Mouse (Mus musculus) midbrain, embryonic 10.5 days (tissue): ENCODE results near the gene Rrp7a. TPM values are rescaled to one million over a fixed set of nuclear protein-coding genes. Genes with fewer than 3 reads are reported as not detected.

Experiments used
- DNase-seq: peaks from one replicate; pipeline ENCODE4 v3.0.0-alpha.2; 2017; ENCODE audit warnings: low spot score
- H3K27ac ChIP-seq: fragments of 300-500 bp; sonication (generic); replicated peaks from 2 replicates; pipeline ENCODE4 v1.5.1; 2016; ENCODE audit warnings: mild to moderate bottlenecking
- H3K27me3 ChIP-seq: fragments of 300-500 bp; sonication (generic); 2 replicates; pipeline ENCODE4 v1.6.1; 2016; ENCODE audit warnings: low read depth, mild to moderate bottlenecking; ENCODE audit not compliant: poor library complexity, severe bottlenecking
- H3K36me3 ChIP-seq: fragments of 300-500 bp; sonication (generic); 2 replicates; pipeline ENCODE4 v1.6.1; 2016; ENCODE audit warnings: mild to moderate bottlenecking, moderate library complexity
- H3K4me1 ChIP-seq: fragments of 300-500 bp; sonication (generic); 2 replicates; pipeline ENCODE4 v1.6.1; 2016
- H3K4me3 ChIP-seq: fragments of 300-500 bp; sonication (generic); 2 replicates; pipeline ENCODE4 v1.5.1; 2016; ENCODE audit warnings: mild to moderate bottlenecking, moderate library complexity
- H3K9me3 ChIP-seq: fragments of 300-500 bp; sonication (generic); replicated peaks from 2 replicates; pipeline ENCODE4 v1.6.1; 2016; ENCODE audit warnings: mild to moderate bottlenecking
- WGBS: fragments of 180-500 bp; shearing (Covaris S2); methylation state at CpG from one replicate; pipeline ENCODE4 v1.1.7; 2016; 5-methylcytosine and 5-hydroxymethylcytosine counted together
- polyA plus RNA-seq: library from polyadenylated mRNA; unstranded; fragments of >200 nt; fragmentation: Nextera tagmentation; extraction: Ambion mirVana; gene quantifications from 2 replicates; pipeline ENCODE4 v1.2.1, GENCODE M21; 2016

The Rrp7a gene
- polyA plus RNA-seq, 1 experiment from 2014 or later: 91.4 TPM

- Histone ChIP-seq H3K36me3 (no peaks in the 10 kb centered on the region), H3K4me3 (no peak overlapping the region), H3K9me3 (0 out of 2 replicates have a peak, but pooled peaks cover 3% of the 10 kb centered on the region), H3K27me3 (no peaks in the 10 kb centered on the region), H3K27ac (no peak overlapping the region), H3K4me1 (no peaks in the 10 kb centered on the region)
- DNase-seq: no peak
- WGBS: 93% methylated on average over 5 of the region's 5 CpGs
Observed at GRCm38 (mm10) chr15:83068270-83068669, 54.3 kb downstream of the Rrp7a start.

- peaks cover 12% of the 10 kb centered on the region for H3K4me1 ChIP-seq
- H3K27ac ChIP-seq: no peak overlapping the region
- no peaks in the 10 kb centered on the region for H3K36me3 ChIP-seq
- no peak overlapping the region for H3K4me3 ChIP-seq
- DNase-seq: no peak
- no peaks in the 10 kb centered on the region for H3K27me3 ChIP-seq
- no peaks in the 10 kb centered on the region for H3K9me3 ChIP-seq
- 94% methylated on average over 4 of the region's 4 CpGs for WGBS
Observed at GRCm38 (mm10) chr15:83065543-83065942, 57.1 kb downstream of the Rrp7a start.

Other genes starting within 250 kb of the Rrp7a start
- 7.5 and 8.4 TPM in 2 replicates for gene Tcf20, start 134.9 kb downstream of the Rrp7a start, polyA plus RNA-seq
- 4.3 and 4.6 TPM in 2 replicates for gene Nfam1, start 89.5 kb downstream of the Rrp7a start, polyA plus RNA-seq
- gene Serhl, start 33.3 kb downstream of the Rrp7a start, polyA plus RNA-seq: 54.2 and 56.0 TPM in 2 replicates
- 189 and 190 TPM in 2 replicates for gene Poldip3, start 26.6 kb upstream of the Rrp7a start, polyA plus RNA-seq
- gene Cyb5r3, start 49.8 kb upstream of the Rrp7a start, polyA plus RNA-seq: 218 and 255 TPM in 2 replicates
- gene A4galt, start 129.0 kb upstream of the Rrp7a start, polyA plus RNA-seq: 0.75 and 1.7 TPM in 2 replicates
- 29.2 and 32.8 TPM in 2 replicates for gene Arfgap3, start 227.4 kb upstream of the Rrp7a start, polyA plus RNA-seq